Mouse (Mus musculus) lung, postnatal 0 days (tissue): Measurements from ENCODE around the gene Mtmr4. TPM values are rescaled to one million over a fixed set of nuclear protein-coding genes. Genes with fewer than 3 reads are reported as not detected.

Experiments
- ATAC-seq: fragments of 200-750 bp; cut with Nextera tagmentation; 2 replicates; pipeline ENCODE4 v1.8.0; 2017; ENCODE audit warnings: moderate library complexity
- DNase-seq: peaks from one replicate; pipeline ENCODE4 v3.0.0-alpha.2; 2016; ENCODE audit warnings: low spot score
- H3K27ac ChIP-seq: fragments of 300-500 bp; sonication (generic); 2 replicates; pipeline ENCODE4 v1.5.1; 2014; ENCODE audit warnings: antibody characterized with exemption, mild to moderate bottlenecking, low read length, mixed read lengths
- H3K27me3 ChIP-seq: fragments of 300-500 bp; sonication (generic); replicated peaks from 2 replicates; pipeline ENCODE4 v1.6.1; 2014; ENCODE audit warnings: low read length, mixed read lengths; ENCODE audit not compliant: insufficient read depth
- H3K36me3 ChIP-seq: fragments of 300-500 bp; sonication (generic); 2 replicates; pipeline ENCODE4 v1.6.1; 2014; ENCODE audit warnings: low read length, mixed read lengths; ENCODE audit not compliant: insufficient read depth
- H3K4me1 ChIP-seq: fragments of 300-500 bp; sonication (generic); 2 replicates; pipeline ENCODE4 v1.6.1; 2014; ENCODE audit warnings: antibody characterized with exemption, low read depth, low read length, mixed read lengths; ENCODE audit not compliant: insufficient read depth
- H3K4me2 ChIP-seq: fragments of 300-500 bp; sonication (generic); replicated peaks from 2 replicates; pipeline ENCODE4 v1.6.1; 2014; ENCODE audit warnings: low read depth, mild to moderate bottlenecking, low read length, moderate library complexity, mixed read lengths
- H3K4me3 ChIP-seq: fragments of 300-500 bp; sonication (generic); 2 replicates; pipeline ENCODE4 v1.5.1; 2014; ENCODE audit warnings: low read depth, low read length
- H3K9ac ChIP-seq: fragments of 300-500 bp; sonication (generic); replicated peaks from 2 replicates; pipeline ENCODE4 v1.6.1; 2014; ENCODE audit warnings: low read depth, mild to moderate bottlenecking
- H3K9me3 ChIP-seq: fragments of 300-500 bp; sonication (generic); 2 replicates; pipeline ENCODE4 v1.6.1; 2016; ENCODE audit warnings: low read length, mixed read lengths
- CTCF ChIP-seq: IDR thresholded peaks from 2 replicates; pipeline ENCODE4 v1.5.1; 2016; ENCODE audit warnings: antibody characterized with exemption, mild to moderate bottlenecking
- EP300 ChIP-seq: IDR thresholded peaks from 2 replicates; pipeline ENCODE4 v1.6.1; 2016; ENCODE audit warnings: antibody characterized with exemption, mild to moderate bottlenecking, control low read depth
- WGBS: fragments of 180-500 bp; shearing (Covaris S2); extraction: QIAGEN DNeasy Blood & Tissue Kit; methylation state at CpG from one replicate; pipeline ENCODE4 v1.1.7; 2014; 5-methylcytosine and 5-hydroxymethylcytosine counted together
- polyA plus RNA-seq: library from polyadenylated mRNA; unstranded; fragments of >200 nt; fragmentation: Nextera tagmentation; extraction: Ambion mirVana; gene quantifications from 2 replicates; pipeline ENCODE4 v1.2.1, GENCODE M21; 2015

The Mtmr4 gene
- polyA plus RNA-seq, 1 experiment from 2014 or later, result 9.4 TPM

- peak overlapping the region; percentile 51 for H3K9ac ChIP-seq
- H3K9me3 ChIP-seq, result no peaks in the 10 kb centered on the region
- H3K36me3 ChIP-seq, result peaks cover 27% of the 10 kb centered on the region
- 4% methylated on average over 8 of the region's 37 CpGs for WGBS
- DNase-seq, result peak; percentile 97
- no peaks in the 10 kb centered on the region for H3K27me3 ChIP-seq
- peak overlapping the region; percentile 97 for H3K4me2 ChIP-seq
- H3K27ac ChIP-seq, result peak overlapping the region; percentile 72
- peaks cover 20% of the 10 kb centered on the region; the same call in 1 of the 2 replicates for H3K4me1 ChIP-seq
- H3K4me3 ChIP-seq, result peak overlapping the region; percentile 51
- TF ChIP-seq CTCF (peak; percentile 38; the same call in 1 of the 2 replicates), EP300 (no peak)
- peak; percentile 27 for ATAC-seq
These were observed 3.4 kb downstream of the Mtmr4 start for GRCm38 (mm10) chr11:87595327-87595841.

- Histone ChIP-seq H3K4me2 (peak overlapping the region; percentile 97), H3K36me3 (peaks cover 33% of the 10 kb centered on the region), H3K27me3 (no peaks in the 10 kb centered on the region), H3K4me3 (peak overlapping the region; percentile 51), H3K27ac (peak overlapping the region; percentile 72), H3K9ac (peak overlapping the region; percentile 51), H3K9me3 (no peaks in the 10 kb centered on the region), H3K4me1 (peaks cover 17% of the 10 kb centered on the region; the same call in 1 of the 2 replicates)
- 5% methylated on average over 7 of the region's 7 CpGs for WGBS
- TF ChIP-seq CTCF, result no peak
- DNase-seq, result peak; percentile 38
- ATAC-seq, result no peak
These were observed 4.0 kb downstream of the Mtmr4 start for GRCm38 (mm10) chr11:87595976-87596375.

DNA sequence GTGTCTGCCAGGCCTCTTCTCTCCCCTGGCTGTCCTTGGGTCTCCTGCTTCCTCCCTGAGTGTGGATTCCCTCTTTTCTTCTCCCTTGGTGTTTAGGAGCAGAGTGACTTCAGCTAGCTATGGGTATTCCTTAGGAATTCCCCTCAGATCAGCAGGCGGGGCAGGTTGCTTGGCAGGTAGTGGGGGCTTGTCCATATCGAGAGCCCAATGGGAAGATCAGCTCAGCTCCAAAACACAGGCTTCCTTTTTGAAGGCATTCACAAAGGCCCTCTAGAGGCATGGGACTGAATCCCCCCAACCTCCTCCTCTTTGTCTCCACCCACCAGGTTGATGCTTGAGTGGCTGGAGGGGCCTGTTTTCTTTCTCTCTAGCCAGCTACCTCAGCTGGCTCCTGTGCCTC lies 4.5 kb downstream of the Mtmr4 start:
- DNase-seq (no peak), ATAC-seq (no peak)
- Histone ChIP-seq H3K27ac (no peak overlapping the region), H3K27me3 (no peaks in the 10 kb centered on the region), H3K4me3 (no peak overlapping the region), H3K36me3 (peaks cover 38% of the 10 kb centered on the region), H3K9ac (no peak overlapping the region), H3K9me3 (no peaks in the 10 kb centered on the region), H3K4me1 (peaks cover 17% of the 10 kb centered on the region; the same call in 1 of the 2 replicates), H3K4me2 (peak overlapping the region; percentile 97; the same call in 1 of the 2 replicates)
- TF ChIP-seq EP300, result no peak
- TF ChIP-seq CTCF, result no peak
- 26% methylated on average over 2 of the region's 2 CpGs for WGBS

DNA sequence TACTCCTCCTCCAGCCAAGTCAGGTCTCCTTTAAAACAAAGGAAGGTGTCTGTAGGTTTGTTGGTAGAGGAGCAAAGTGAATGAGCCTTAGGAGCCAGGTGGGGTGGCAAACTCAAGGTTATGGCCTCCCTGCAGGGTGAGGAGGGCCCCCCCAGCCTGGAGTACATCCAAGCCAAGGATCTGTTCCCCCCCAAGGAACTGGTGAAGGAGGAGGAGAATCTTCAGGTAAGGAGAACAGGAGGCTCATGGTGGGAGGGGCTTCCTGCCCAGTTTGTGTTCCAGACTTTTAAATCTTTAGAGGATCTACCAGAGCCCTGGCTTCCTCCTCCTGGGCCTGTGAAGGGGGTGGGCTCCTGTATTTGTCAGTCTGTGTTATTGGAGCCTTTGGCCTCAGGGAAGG lies 5.1 kb downstream of the Mtmr4 start:
- Histone ChIP-seq H3K27ac (no peak overlapping the region), H3K27me3 (no peaks in the 10 kb centered on the region), H3K4me1 (peaks cover 17% of the 10 kb centered on the region; the same call in 1 of the 2 replicates), H3K4me2 (no peak overlapping the region), H3K9ac (no peak overlapping the region), H3K4me3 (no peak overlapping the region), H3K9me3 (no peaks in the 10 kb centered on the region), H3K36me3 (peaks cover 41% of the 10 kb centered on the region)
- ATAC-seq (no peak), DNase-seq (no peak)
- no peak for TF ChIP-seq CTCF
- TF ChIP-seq EP300, result no peak

GRCm38 (mm10) chr11:87599395-87600089 lies 7.6 kb downstream of the Mtmr4 start:
- H3K27me3 ChIP-seq, result no peaks in the 10 kb centered on the region
- no peak overlapping the region for H3K9ac ChIP-seq
- ATAC-seq, result no peak
- H3K27ac ChIP-seq, result no peak overlapping the region
- H3K36me3 ChIP-seq, result peaks cover 62% of the 10 kb centered on the region
- no peak for DNase-seq
- no peaks in the 10 kb centered on the region for H3K9me3 ChIP-seq
- H3K4me2 ChIP-seq, result no peak overlapping the region
- H3K4me3 ChIP-seq, result no peak overlapping the region
- 82% methylated on average over 13 of the region's 13 CpGs for WGBS
- peaks cover 6% of the 10 kb centered on the region; the same call in 1 of the 2 replicates for H3K4me1 ChIP-seq
- TF ChIP-seq CTCF, result no peak
- TF ChIP-seq EP300, result no peak

DNA sequence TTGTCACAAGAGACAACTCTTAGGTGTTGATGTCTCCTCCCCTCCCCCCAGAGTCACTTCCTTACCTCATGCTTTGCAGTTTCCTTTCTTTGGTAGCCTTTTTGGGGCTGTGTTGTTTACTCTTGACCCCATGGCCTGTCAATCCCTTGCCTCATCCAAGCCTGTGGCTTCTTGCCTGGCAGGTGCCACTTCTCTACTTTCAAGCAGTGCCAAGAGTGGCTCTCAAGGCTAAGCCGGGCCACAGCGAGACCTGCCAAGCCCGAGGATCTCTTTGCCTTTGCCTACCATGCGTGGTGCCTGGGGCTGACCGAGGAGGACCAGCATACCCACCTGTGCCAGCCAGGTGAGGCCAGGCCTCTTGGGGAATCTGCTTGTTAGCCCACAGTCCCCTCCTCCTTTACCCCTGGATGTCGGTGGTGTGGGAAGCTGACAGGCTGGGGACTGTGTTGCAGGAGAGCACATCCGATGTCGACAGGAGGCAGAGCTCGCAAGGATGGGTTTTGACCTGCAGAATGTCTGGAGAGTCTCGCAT lies 8.4 kb downstream of the Mtmr4 start:
- no peak overlapping the region for H3K9ac ChIP-seq
- 82% methylated on average over 10 of the region's 10 CpGs for WGBS
- H3K4me3 ChIP-seq, result no peak overlapping the region
- H3K36me3 ChIP-seq, result peaks cover 70% of the 10 kb centered on the region
- peaks cover 6% of the 10 kb centered on the region; the same call in 1 of the 2 replicates for H3K4me1 ChIP-seq
- no peaks in the 10 kb centered on the region for H3K9me3 ChIP-seq
- DNase-seq (no peak), ATAC-seq (no peak)
- H3K27ac ChIP-seq, result no peak overlapping the region
- TF ChIP-seq EP300, result no peak
- no peak for TF ChIP-seq CTCF
- no peaks in the 10 kb centered on the region for H3K27me3 ChIP-seq
- no peak overlapping the region for H3K4me2 ChIP-seq
